Mouse (Mus musculus) cerebellum, postnatal 10 days (tissue): Measurements from ENCODE around the gene Slc27a5.

Experiments
- DNase-seq, 2 experiments: peaks; one replicate each; pipeline ENCODE4 v3.0.0; 2021; ENCODE audit warnings: mixed read lengths in 2 of 2

Slc27a5 gene

GRCm38 (mm10) chr7:12998053-12998452, at the start of gene Slc27a5:
Slc27a5 (minus strand) TSS chr7:12998192.
- DNase-seq, result no peak

- peak; percentile 73 for DNase-seq
Observed at GRCm38 (mm10) chr7:13046084-13046483, 48.1 kb upstream of the Slc27a5 start.

- DNase-seq, result no peak
Observed at GRCm38 (mm10) chr7:13044254-13044625, 46.2 kb upstream of the Slc27a5 start.

- peak; percentile 87 to 90 for DNase-seq
Observed at GRCm38 (mm10) chr7:13043445-13044253, 45.7 kb upstream of the Slc27a5 start.

- no peak for DNase-seq
Observed at GRCm38 (mm10) chr7:13043120-13043444, 45.1 kb upstream of the Slc27a5 start.

- no peak for DNase-seq
Observed at GRCm38 (mm10) chr7:13042511-13042910, 44.5 kb upstream of the Slc27a5 start.

GRCm38 (mm10) chr7:13041256-13041655, 43.3 kb upstream of the Slc27a5 start:
- peak in 1 of 2 experiments; percentile 1 for DNase-seq

- peak in 1 of 2 experiments; percentile 2 for DNase-seq
Observed at GRCm38 (mm10) chr7:13039181-13039580, 41.2 kb upstream of the Slc27a5 start.

GRCm38 (mm10) chr7:13038621-13039169, 40.7 kb upstream of the Slc27a5 start:
- peak in 1 of 2 experiments; percentile 34 for DNase-seq

GRCm38 (mm10) chr7:13037901-13038555, 40.0 kb upstream of the Slc27a5 start, which contains the start of gene Ube2m:
Ube2m (minus strand) TSS chr7:13038275.
- DNase-seq, result peak; percentile 100

GRCm38 (mm10) chr7:13037366-13037765, 39.4 kb upstream of the Slc27a5 start:
- DNase-seq, result no peak

- DNase-seq, result no peak
Observed at GRCm38 (mm10) chr7:13036806-13037205, 38.8 kb upstream of the Slc27a5 start.

GRCm38 (mm10) chr7:13035211-13035855, 37.3 kb upstream of the Slc27a5 start:
- peak; percentile 61 to 62 for DNase-seq

GRCm38 (mm10) chr7:13034148-13034977, 36.4 kb upstream of the Slc27a5 start, which contains the start of gene Chmp2a:
Chmp2a (minus strand) TSS chr7:13034807.
- peak; percentile 99 for DNase-seq

- DNase-seq, result peak in 1 of 2 experiments; percentile 20
Observed at GRCm38 (mm10) chr7:13033451-13034147, 35.6 kb upstream of the Slc27a5 start.

GRCm38 (mm10) chr7:13032541-13032940, 34.5 kb upstream of the Slc27a5 start:
- peak in 1 of 2 experiments; percentile 5 for DNase-seq

- peak in 1 of 2 experiments; percentile 2 for DNase-seq
Observed at GRCm38 (mm10) chr7:13031983-13032382, 34.0 kb upstream of the Slc27a5 start.

GRCm38 (mm10) chr7:13031069-13031468, 33.1 kb upstream of the Slc27a5 start:
- peak in 1 of 2 experiments; percentile 52 for DNase-seq

GRCm38 (mm10) chr7:13028986-13029385, 31.0 kb upstream of the Slc27a5 start:
- no peak for DNase-seq

GRCm38 (mm10) chr7:13025511-13026112, 27.6 kb upstream of the Slc27a5 start:
- DNase-seq, result no peak

GRCm38 (mm10) chr7:13024805-13025204, 26.8 kb upstream of the Slc27a5 start:
- peak; percentile 95 for DNase-seq
